Mouse (Mus musculus) bone marrow macrophage, adult 2 months (primary cell): ENCODE data around the gene Cse1l. TPM values are rescaled to one million over a fixed set of nuclear protein-coding genes. Genes with fewer than 3 reads are reported as not detected.

Experiments used
- H3K27ac ChIP-seq: 2 replicates; pipeline ENCODE4 v1.5.1; 2012; ENCODE audit warnings: low read depth, low read length; ENCODE audit not compliant: insufficient read depth
- H3K4me1 ChIP-seq: 2 replicates; pipeline ENCODE4 v1.6.1; 2012; ENCODE audit warnings: low read length; ENCODE audit not compliant: control insufficient read depth, insufficient read depth
- H3K4me3 ChIP-seq: 2 replicates; pipeline ENCODE4 v1.5.1; 2012; ENCODE audit warnings: mild to moderate bottlenecking, low read length, moderate library complexity; ENCODE audit not compliant: insufficient read depth
- CTCF ChIP-seq: IDR thresholded peaks from 2 replicates; pipeline ENCODE4 v1.5.1; 2012; ENCODE audit warnings: low read depth, mild to moderate bottlenecking, low read length, moderate library complexity
- POLR2A ChIP-seq: IDR thresholded peaks from 2 replicates; pipeline ENCODE4 v1.6.1; 2012; ENCODE audit warnings: mild to moderate bottlenecking, low read depth, low read length, borderline replicate concordance
- polyA plus RNA-seq: library from polyadenylated mRNA; stranded (reverse); fragments of >200 nt; gene quantifications from 2 replicates; pipeline ENCODE4 v1.2.4, GENCODE M21; 2012; ENCODE audit not compliant: missing spikeins, insufficient read depth, insufficient read length

Gene Cse1l
- 29.7 and 35.3 TPM in 2 replicates for polyA plus RNA-seq

DNA sequence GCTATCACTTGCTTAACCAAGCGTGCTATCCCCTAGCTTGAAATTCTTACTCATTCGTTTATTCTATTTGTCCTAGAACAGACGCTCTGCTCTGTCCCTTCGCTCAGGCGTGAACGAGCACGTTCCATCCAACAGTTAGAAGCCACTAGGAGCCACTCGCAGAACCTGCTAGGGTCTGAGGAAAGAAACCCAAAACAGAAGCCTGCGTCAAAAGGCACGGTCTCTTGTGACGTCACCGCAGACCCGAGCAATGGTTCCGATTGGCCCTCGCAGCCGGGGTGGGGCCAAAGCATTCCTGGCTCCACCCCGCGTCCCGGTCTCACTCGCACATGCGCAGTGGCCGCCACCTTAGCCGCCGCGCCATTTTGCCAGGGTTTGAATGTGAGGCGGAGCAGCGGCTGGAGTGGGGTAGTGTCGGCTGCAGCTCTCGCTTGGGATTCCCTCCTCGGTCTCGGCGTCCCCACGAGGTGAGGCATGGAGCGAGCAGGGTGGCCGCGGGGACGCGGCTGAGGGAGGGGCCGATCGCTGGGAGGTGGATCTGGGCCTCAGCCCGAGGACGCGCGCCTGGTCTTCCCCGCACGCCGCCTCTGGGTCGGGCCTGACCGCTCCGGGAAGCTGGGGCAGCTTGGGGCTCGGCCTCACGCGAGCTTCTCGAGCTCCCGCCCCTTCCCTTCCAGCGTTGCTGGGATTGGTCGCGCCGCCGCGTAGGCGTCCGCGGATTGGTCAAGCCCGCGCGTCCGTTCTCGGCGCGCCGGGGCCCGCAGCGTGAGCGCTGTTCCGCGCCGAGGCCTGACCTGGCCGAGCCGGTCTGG is at the start of gene Cse1l:
Gene Cse1l (plus strand): TSS at position 330 of the 812 bp plus-strand sequence.
- TF ChIP-seq POLR2A = no peak
- no peak for TF ChIP-seq CTCF
- Histone ChIP-seq H3K4me3 (peak within 1 kb of the TSS; percentile 96), H3K4me1 (peaks cover 9% of the 10 kb centered on the region), H3K27ac (peak within 1 kb of the TSS; percentile 95)

- no peak for TF ChIP-seq CTCF
- no peak for TF ChIP-seq POLR2A
- Histone ChIP-seq H3K4me1 (no peaks in the 10 kb centered on the region), H3K27ac (no peak overlapping the region), H3K4me3 (no peak overlapping the region)
Observed at GRCm38 (mm10) chr2:166856366-166856765, 49.5 kb upstream of the Cse1l start.

GRCm38 (mm10) chr2:166857118-166857517 is 48.7 kb upstream of the Cse1l start:
- H3K4me1 ChIP-seq = no peaks in the 10 kb centered on the region
- no peak overlapping the region for H3K27ac ChIP-seq
- no peak for TF ChIP-seq CTCF
- TF ChIP-seq POLR2A = no peak
- no peak overlapping the region for H3K4me3 ChIP-seq

DNA sequence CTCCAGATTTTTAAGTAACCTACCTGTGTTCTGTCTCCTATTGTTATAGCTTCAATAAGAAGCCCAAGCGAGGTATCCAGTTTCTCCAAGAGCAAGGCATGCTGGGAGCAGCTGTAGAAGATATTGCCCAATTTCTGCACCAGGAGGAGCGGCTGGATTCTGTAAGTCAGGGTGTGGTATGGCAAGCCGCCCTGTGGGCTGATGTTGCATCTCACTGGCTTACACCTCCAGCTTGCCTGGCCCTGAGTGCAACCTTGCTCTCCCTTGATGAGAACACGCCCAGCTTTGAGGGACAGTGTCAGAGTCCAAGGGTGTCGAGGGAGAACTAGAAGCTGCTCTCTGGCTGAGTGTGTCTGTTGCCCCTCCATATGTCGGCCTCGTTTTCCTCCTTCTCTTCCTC is 46.6 kb upstream of the Cse1l start:
- no peaks in the 10 kb centered on the region for H3K4me1 ChIP-seq
- TF ChIP-seq POLR2A = no peak
- no peak for TF ChIP-seq CTCF
- H3K4me3 ChIP-seq = no peak overlapping the region
- H3K27ac ChIP-seq = no peak overlapping the region

DNA sequence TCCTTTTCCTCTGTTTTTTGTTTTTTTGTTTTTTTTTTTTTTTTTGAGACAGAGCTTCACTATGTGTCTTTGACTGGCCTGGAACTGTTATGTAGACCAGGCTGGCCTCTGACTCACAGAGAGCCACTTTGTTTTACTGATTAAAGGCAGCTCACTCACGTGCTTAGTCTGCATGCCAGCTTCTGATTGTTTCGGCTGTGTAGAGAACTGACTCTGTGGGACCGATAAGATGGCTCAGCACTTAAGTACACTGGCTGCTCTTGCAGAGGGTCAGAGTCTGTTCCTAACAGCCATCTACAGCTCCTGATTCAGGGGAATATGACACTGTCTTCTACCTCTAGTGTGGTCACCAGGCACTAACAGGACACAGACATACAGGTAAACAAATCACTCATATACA is 43.3 kb upstream of the Cse1l start:
- no peak for TF ChIP-seq POLR2A
- no peak for TF ChIP-seq CTCF
- Histone ChIP-seq H3K4me3 (no peak overlapping the region), H3K27ac (no peak overlapping the region)

DNA sequence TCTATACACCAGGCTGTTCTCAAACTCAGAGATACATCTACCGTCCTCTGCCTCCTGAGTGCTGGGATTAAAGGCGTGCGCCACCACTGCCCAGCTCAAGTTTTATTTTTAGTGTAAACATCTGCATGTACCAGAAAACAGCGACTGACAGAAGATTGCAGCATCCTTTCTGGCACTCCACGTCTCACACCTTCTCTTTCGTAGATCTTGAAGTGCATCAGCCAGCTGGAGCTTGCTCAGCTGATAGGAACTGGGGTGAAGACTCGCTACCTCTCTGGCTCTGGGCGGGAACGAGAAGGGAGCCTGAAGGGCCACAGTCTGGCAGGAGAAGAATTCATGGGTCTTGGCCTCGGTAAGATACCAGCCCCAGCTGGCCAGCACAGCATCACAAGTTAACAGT is 40.4 kb upstream of the Cse1l start:
- no peak for TF ChIP-seq CTCF
- TF ChIP-seq POLR2A = no peak
- Histone ChIP-seq H3K4me1 (no peaks in the 10 kb centered on the region), H3K27ac (no peak overlapping the region), H3K4me3 (no peak overlapping the region)

More for the DNA sequence above, 43.3 kb upstream of the Cse1l start:
- H3K4me1 ChIP-seq = no peaks in the 10 kb centered on the region

- Histone ChIP-seq H3K27ac (no peak overlapping the region), H3K4me3 (no peak overlapping the region), H3K4me1 (peaks cover 17% of the 10 kb centered on the region)
- TF ChIP-seq CTCF (no peak), POLR2A (no peak)
Observed at GRCm38 (mm10) chr2:166870271-166870865, 35.5 kb upstream of the Cse1l start.

- Histone ChIP-seq H3K4me1 (peaks cover 22% of the 10 kb centered on the region), H3K4me3 (no peak overlapping the region), H3K27ac (no peak overlapping the region)
- TF ChIP-seq POLR2A = no peak
- TF ChIP-seq CTCF = no peak
Observed at GRCm38 (mm10) chr2:166870899-166871298, 34.9 kb upstream of the Cse1l start.

DNA sequence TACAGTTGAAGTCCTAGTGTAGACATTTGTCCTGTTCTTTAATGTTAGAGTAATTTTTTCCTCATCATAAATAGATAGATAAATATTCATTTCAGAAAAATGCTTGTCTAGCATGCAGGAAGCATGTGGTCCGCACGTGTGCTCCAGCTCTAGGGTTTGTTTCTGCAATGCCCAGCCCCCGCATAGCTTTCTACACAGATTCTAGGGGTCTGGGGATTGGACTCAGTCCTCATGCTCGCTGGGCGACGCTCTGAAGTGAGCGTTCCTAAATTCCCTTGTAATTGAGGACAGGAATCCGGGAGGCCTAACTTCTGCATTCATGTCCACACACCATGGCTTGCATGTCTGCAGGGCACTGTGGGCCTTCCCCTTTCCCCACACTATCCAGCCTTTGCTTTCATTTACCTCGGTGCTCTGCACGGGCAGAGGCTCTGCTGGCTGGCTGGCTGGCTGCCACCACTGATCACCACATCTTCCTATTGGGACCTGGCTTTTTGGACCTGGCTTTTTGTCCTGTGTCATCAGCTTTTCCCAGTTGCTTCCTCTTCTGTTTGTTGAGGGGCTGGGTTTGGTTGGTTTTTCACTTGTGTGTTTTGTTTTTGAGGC is 31.1 kb upstream of the Cse1l start:
- TF ChIP-seq POLR2A (no peak), CTCF (no peak)
- Histone ChIP-seq H3K4me3 (no peak overlapping the region), H3K27ac (peak overlapping the region; percentile 89), H3K4me1 (peaks cover 23% of the 10 kb centered on the region)

DNA sequence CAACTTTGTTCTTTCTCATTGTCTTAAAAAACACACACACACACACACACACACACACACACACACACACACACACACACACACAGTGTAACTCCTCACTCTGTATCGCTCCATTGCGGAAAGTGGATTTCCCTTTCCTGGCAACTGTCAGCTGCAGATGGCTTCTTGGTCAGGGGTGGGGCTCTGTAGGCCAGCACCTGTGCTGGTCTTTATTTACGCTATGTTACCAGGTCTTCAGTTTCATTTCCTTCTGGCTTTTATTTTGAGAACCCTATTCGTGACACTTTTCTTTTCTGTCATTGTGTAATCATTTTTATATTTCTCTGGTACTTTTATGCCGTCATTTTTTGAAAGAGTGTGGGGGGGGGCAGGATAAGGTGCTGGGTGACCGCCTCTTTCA is 30.3 kb upstream of the Cse1l start:
- H3K27ac ChIP-seq = peak overlapping the region; percentile 89
- no peak for TF ChIP-seq CTCF
- TF ChIP-seq POLR2A = no peak
- H3K4me1 ChIP-seq = peaks cover 23% of the 10 kb centered on the region
- no peak overlapping the region for H3K4me3 ChIP-seq
